Mouse (Mus musculus) midbrain, embryonic 14.5 days (tissue): ENCODE results near the gene Sec61b. TPM values are rescaled to one million over a fixed set of nuclear protein-coding genes. Genes with fewer than 3 reads are reported as not detected.

Experiments used
- ATAC-seq: fragments of 200-750 bp; cut with Nextera tagmentation; 2 replicates; pipeline ENCODE4 v1.8.0; 2017; ENCODE audit warnings: moderate number of reproducible peaks, moderate library complexity; ENCODE audit not compliant: low FRiP score, low TSS enrichment
- DNase-seq: peaks from one replicate; pipeline ENCODE4 v3.0.0-alpha.2; 2015
- H3K27ac ChIP-seq: fragments of 300-500 bp; sonication (generic); replicated peaks from 2 replicates; pipeline ENCODE4 v1.5.1; 2014; ENCODE audit warnings: mild to moderate bottlenecking, low read depth, low read length, moderate library complexity
- H3K27me3 ChIP-seq: fragments of 300-500 bp; sonication (generic); 2 replicates; pipeline ENCODE4 v1.6.1; 2014; ENCODE audit warnings: low read length, control low read depth, mixed read lengths; ENCODE audit not compliant: control insufficient read depth, insufficient read depth
- H3K36me3 ChIP-seq: fragments of 300-500 bp; sonication (generic); 2 replicates; pipeline ENCODE4 v1.6.1; 2014; ENCODE audit warnings: low read length, control low read depth; ENCODE audit not compliant: control insufficient read depth, insufficient read depth
- H3K4me1 ChIP-seq: fragments of 300-500 bp; sonication (generic); 2 replicates; pipeline ENCODE4 v1.6.1; 2014; ENCODE audit warnings: mild to moderate bottlenecking, antibody characterized with exemption, low read length, control low read depth; ENCODE audit not compliant: control insufficient read depth, insufficient read depth
- H3K4me2 ChIP-seq: fragments of 300-500 bp; sonication (generic); 2 replicates; pipeline ENCODE4 v1.6.1; 2014; ENCODE audit warnings: mild to moderate bottlenecking, low read length, moderate library complexity
- H3K4me3 ChIP-seq: fragments of 300-500 bp; sonication (generic); replicated peaks from 2 replicates; pipeline ENCODE4 v1.5.1; 2014; ENCODE audit warnings: low read depth, low read length
- H3K9ac ChIP-seq: fragments of 300-500 bp; sonication (generic); replicated peaks from 2 replicates; pipeline ENCODE4 v1.6.1; 2014; ENCODE audit warnings: mild to moderate bottlenecking, low read length, moderate library complexity
- H3K9me3 ChIP-seq: fragments of 300-500 bp; sonication (generic); 2 replicates; pipeline ENCODE4 v1.6.1; 2016; ENCODE audit warnings: low read length, control low read depth, mixed read lengths; ENCODE audit not compliant: control insufficient read depth
- WGBS: fragments of 180-500 bp; shearing (Covaris S2); extraction: QIAGEN DNeasy Blood & Tissue Kit; methylation state at CpG from one replicate; pipeline ENCODE4 v1.1.7; 2014; 5-methylcytosine and 5-hydroxymethylcytosine counted together
- polyA plus RNA-seq: library from polyadenylated mRNA; unstranded; fragments of >200 nt; fragmentation: Nextera tagmentation; extraction: Ambion mirVana; gene quantifications from 2 replicates; pipeline ENCODE4 v1.2.1, GENCODE M21; 2014

Sec61b gene
- polyA plus RNA-seq, 1 experiment from 2014 or later, result 258 TPM

GRCm38 (mm10) chr4:47474730-47475643 is 529 bp downstream of the Sec61b start:
- Histone ChIP-seq H3K9ac (peak overlapping the region; percentile 88), H3K27me3 (no peaks in the 10 kb centered on the region), H3K4me1 (peaks cover 16% of the 10 kb centered on the region), H3K27ac (peak overlapping the region; percentile 97), H3K36me3 (peaks cover 59% of the 10 kb centered on the region), H3K4me2 (peak overlapping the region; percentile 59), H3K4me3 (peak overlapping the region; percentile 91), H3K9me3 (no peaks in the 10 kb centered on the region)
- WGBS, result 14% methylated on average over 31 of the region's 31 CpGs
- ATAC-seq, result 0 out of 2 replicates have a peak, but pooled peaks have one; percentile 5
- no peak for DNase-seq

GRCm38 (mm10) chr4:47477539-47477938 is 3.1 kb downstream of the Sec61b start:
- 95% methylated on average over 6 of the region's 6 CpGs for WGBS
- DNase-seq, result no peak
- ATAC-seq, result no peak
- peaks cover 15% of the 10 kb centered on the region for H3K4me1 ChIP-seq
- H3K9ac ChIP-seq, result no peak overlapping the region
- no peaks in the 10 kb centered on the region for H3K9me3 ChIP-seq
- no peaks in the 10 kb centered on the region for H3K27me3 ChIP-seq
- H3K4me3 ChIP-seq, result no peak overlapping the region
- H3K27ac ChIP-seq, result no peak overlapping the region
- H3K36me3 ChIP-seq, result peaks cover 59% of the 10 kb centered on the region
- H3K4me2 ChIP-seq, result no peak overlapping the region

GRCm38 (mm10) chr4:47480095-47480494 is 5.6 kb downstream of the Sec61b start:
- ATAC-seq (no peak), DNase-seq (no peak)
- peaks cover 75% of the 10 kb centered on the region for H3K36me3 ChIP-seq

GRCm38 (mm10) chr4:47480576-47480975 is 6.1 kb downstream of the Sec61b start:
- ATAC-seq (no peak), DNase-seq (no peak)
- no peak overlapping the region for H3K4me3 ChIP-seq
- peaks cover 75% of the 10 kb centered on the region for H3K36me3 ChIP-seq
- 94% methylated on average over 9 of the region's 9 CpGs for WGBS
- no peaks in the 10 kb centered on the region for H3K27me3 ChIP-seq
- no peaks in the 10 kb centered on the region for H3K9me3 ChIP-seq
- H3K4me1 ChIP-seq, result peaks cover 1% of the 10 kb centered on the region; the same call in 1 of the 2 replicates
- H3K9ac ChIP-seq, result no peak overlapping the region
- H3K27ac ChIP-seq, result no peak overlapping the region
- no peak overlapping the region for H3K4me2 ChIP-seq

More at GRCm38 (mm10) chr4:47480095-47480494, 5.6 kb downstream of the Sec61b start:
- Histone ChIP-seq H3K9ac (no peak overlapping the region), H3K4me1 (peaks cover 6% of the 10 kb centered on the region), H3K4me3 (no peak overlapping the region), H3K4me2 (no peak overlapping the region), H3K27ac (no peak overlapping the region), H3K27me3 (no peaks in the 10 kb centered on the region), H3K9me3 (no peaks in the 10 kb centered on the region)
- 95% methylated on average over 13 of the region's 13 CpGs for WGBS

- no peak overlapping the region for H3K4me3 ChIP-seq
- H3K36me3 ChIP-seq, result no peaks in the 10 kb centered on the region
- no peak for ATAC-seq
- H3K27me3 ChIP-seq, result no peaks in the 10 kb centered on the region
- H3K9ac ChIP-seq, result no peak overlapping the region
- H3K9me3 ChIP-seq, result no peaks in the 10 kb centered on the region
- peaks cover 7% of the 10 kb centered on the region; the same call in 1 of the 2 replicates for H3K4me1 ChIP-seq
- no peak overlapping the region for H3K4me2 ChIP-seq
- 90% methylated on average over 6 of the region's 6 CpGs for WGBS
- no peak for DNase-seq
- no peak overlapping the region for H3K27ac ChIP-seq
Measured at GRCm38 (mm10) chr4:47491243-47491642, 16.8 kb downstream of the Sec61b start.

- peak; percentile 65 for DNase-seq
Measured at GRCm38 (mm10) chr4:47492311-47493086, 18.0 kb downstream of the Sec61b start.

GRCm38 (mm10) chr4:47493456-47493855 is 19.0 kb downstream of the Sec61b start:
- Histone ChIP-seq H3K27ac (no peak overlapping the region), H3K9me3 (no peaks in the 10 kb centered on the region), H3K4me2 (no peak overlapping the region), H3K4me1 (peaks cover 7% of the 10 kb centered on the region; the same call in 1 of the 2 replicates), H3K4me3 (no peak overlapping the region), H3K9ac (no peak overlapping the region), H3K27me3 (no peaks in the 10 kb centered on the region), H3K36me3 (no peaks in the 10 kb centered on the region)
- DNase-seq (no peak), ATAC-seq (no peak)
- WGBS, result 87% methylated on average over 8 of the region's 8 CpGs

More at GRCm38 (mm10) chr4:47492311-47493086, 18.0 kb downstream of the Sec61b start:
- Histone ChIP-seq H3K36me3 (no peaks in the 10 kb centered on the region), H3K4me3 (no peak overlapping the region), H3K27me3 (no peaks in the 10 kb centered on the region), H3K9me3 (no peaks in the 10 kb centered on the region), H3K27ac (peak overlapping the region; percentile 60), H3K4me1 (peaks cover 7% of the 10 kb centered on the region; the same call in 1 of the 2 replicates), H3K9ac (no peak overlapping the region), H3K4me2 (no peak overlapping the region)
- ATAC-seq, result peak; percentile 50; the same call in 1 of the 2 replicates
- 36% methylated on average over 12 of the region's 12 CpGs for WGBS

- H3K27ac ChIP-seq, result no peak overlapping the region
- H3K4me1 ChIP-seq, result peaks cover 7% of the 10 kb centered on the region; the same call in 1 of the 2 replicates
- no peaks in the 10 kb centered on the region for H3K27me3 ChIP-seq
- DNase-seq, result no peak
- no peak for ATAC-seq
- no peaks in the 10 kb centered on the region for H3K9me3 ChIP-seq
- no peak overlapping the region for H3K4me3 ChIP-seq
- no peaks in the 10 kb centered on the region for H3K36me3 ChIP-seq
- no peak overlapping the region for H3K9ac ChIP-seq
- no peak overlapping the region for H3K4me2 ChIP-seq
- WGBS, result 88% methylated on average over 1 of the region's 1 CpGs
Measured at GRCm38 (mm10) chr4:47494137-47494536, 19.7 kb downstream of the Sec61b start.
